8 mouse cellular contexts compared by ENCODE assay signal in genomic region chr11:70236717-70237116, GRCm38 (mm10). TPM values are rescaled to one million over a fixed set of nuclear protein-coding genes. Genes with fewer than 3 reads are reported as not detected.
DNase-seq lines count a peak whose midpoint lies in the region; ATAC-seq lines count a peak whose summit lies in the region.

No protein-coding gene starts in this region.

- no peaks in the 10 kb centered on the region for H3K9me3 ChIP-seq in kidney, embryonic 15.5 days (replicated peaks)
- no peaks in the 10 kb centered on the region for H3K9me3 ChIP-seq in hindbrain, embryonic 14.5 days (ENCODE audit: control insufficient read depth, low read length)
- H3K9me3 ChIP-seq in midbrain, embryonic 11.5 days (ENCODE audit: control insufficient read depth, low read length) = no peaks in the 10 kb centered on the region

- peaks cover 1% of the 10 kb centered on the region; the same call in 1 of the 2 replicates for H3K27me3 ChIP-seq in kidney, embryonic 15.5 days
- H3K27me3 ChIP-seq in hindbrain, embryonic 14.5 days (ENCODE audit: control insufficient read depth, insufficient read depth, low read length) = no peaks in the 10 kb centered on the region
- no peaks in the 10 kb centered on the region for H3K27me3 ChIP-seq in midbrain, embryonic 11.5 days (ENCODE audit: control insufficient read depth, insufficient read depth, low read length)

- H3K36me3 ChIP-seq in kidney, embryonic 15.5 days = peaks cover 17% of the 10 kb centered on the region
- H3K36me3 ChIP-seq in hindbrain, embryonic 14.5 days (replicated peaks; ENCODE audit: control insufficient read depth, insufficient read depth) = peaks cover 19% of the 10 kb centered on the region
- H3K36me3 ChIP-seq in midbrain, embryonic 11.5 days (ENCODE audit: control insufficient read depth, insufficient read depth, low read length) = peaks cover 6% of the 10 kb centered on the region

- peak overlapping the region; percentile 93 for H3K27ac ChIP-seq in kidney, embryonic 15.5 days
- H3K27ac ChIP-seq in hindbrain, embryonic 14.5 days = peak overlapping the region; percentile 95
- H3K27ac ChIP-seq in midbrain, embryonic 11.5 days (ENCODE audit: low read depth, low read length) = peak overlapping the region; percentile 82; the same call in 1 of the 2 replicates

- peak overlapping the region; percentile 92 for H3K4me2 ChIP-seq in kidney, embryonic 15.5 days
- peak overlapping the region; percentile 100 for H3K4me2 ChIP-seq in hindbrain, embryonic 14.5 days (replicated peaks)
- H3K4me2 ChIP-seq in midbrain, embryonic 11.5 days = peak overlapping the region; percentile 83

- peaks cover 65% of the 10 kb centered on the region for H3K4me1 ChIP-seq in kidney, embryonic 15.5 days
- H3K4me1 ChIP-seq in hindbrain, embryonic 14.5 days (replicated peaks; ENCODE audit: control insufficient read depth, insufficient read depth, low read length) = peaks cover 40% of the 10 kb centered on the region
- H3K4me1 ChIP-seq in midbrain, embryonic 11.5 days (ENCODE audit: control insufficient read depth, insufficient read depth, low read length) = peaks cover 30% of the 10 kb centered on the region

- H3K9ac ChIP-seq in kidney, embryonic 15.5 days = peak overlapping the region; percentile 86
- H3K9ac ChIP-seq in hindbrain, embryonic 14.5 days = peak overlapping the region; percentile 74
- peak overlapping the region; percentile 71 for H3K9ac ChIP-seq in midbrain, embryonic 11.5 days (ENCODE audit: low read length)

- peak overlapping the region; percentile 86 for H3K4me3 ChIP-seq in kidney, embryonic 15.5 days (replicated peaks)
- peak overlapping the region; percentile 60 for H3K4me3 ChIP-seq in hindbrain, embryonic 14.5 days (replicated peaks; ENCODE audit: low read length)
- H3K4me3 ChIP-seq in midbrain, embryonic 11.5 days (ENCODE audit: low read depth, low read length) = peak overlapping the region; percentile 89

- DNase-seq in kidney, adult 18-20 months = no peak
- DNase-seq in cerebellum, postnatal 10 days = peak; percentile 31 to 44
- DNase-seq in hindbrain, embryonic 14.5 days (ENCODE audit: low spot score) = no peak
- DNase-seq in midbrain, embryonic 11.5 days (ENCODE audit: low spot score, missing footprints) = peak; percentile 81
- no peak for DNase-seq in frontal cortex, postnatal 10 days (ENCODE audit: low spot score in 2 of 2)
- no peak for DNase-seq in B cell, adult 2 months
- DNase-seq in layer of hippocampus, postnatal 25 days (ENCODE audit: extremely low spot score in 1 of 2, low spot score in 1 of 2) = no peak

- WGBS in kidney, embryonic 15.5 days = 42% methylated on average over 7 of the region's 7 CpGs
- 21% methylated on average over 7 of the region's 7 CpGs for WGBS in hindbrain, embryonic 14.5 days
- WGBS in midbrain, embryonic 11.5 days = 36% methylated on average over 7 of the region's 7 CpGs

- ATAC-seq in kidney, embryonic 15.5 days (replicated peaks; ENCODE audit: low FRiP score) = no peak
- ATAC-seq in hindbrain, embryonic 14.5 days (ENCODE audit: low FRiP score) = no peak
- ATAC-seq in midbrain, embryonic 11.5 days (ENCODE audit: low FRiP score) = no peak

RNA-seq across cellular contexts. Expression of gene 0610010K14Rik, which starts 1.0 kb away (rescaled TPM):
- polyA plus RNA-seq in kidney, embryonic 15.5 days (2015; fragmentation: Nextera tagmentation; extraction: Ambion mirVana) = 178 and 179 TPM in 2 replicates
- 155 and 161 TPM in 2 replicates for polyA plus RNA-seq in hindbrain, embryonic 14.5 days (2014; fragmentation: Nextera tagmentation; extraction: Ambion mirVana)
- polyA plus RNA-seq in midbrain, embryonic 11.5 days (2014; fragmentation: Nextera tagmentation; extraction: Ambion mirVana) = 226 and 232 TPM in 2 replicates
- total RNA-seq in layer of hippocampus, postnatal 25 days (2021) = 10 to 100 TPM; 50.6 to 55.6 TPM

RNA-seq across cellular contexts. Expression of gene Gm21988, which starts 2.9 kb away (rescaled TPM):
- polyA plus RNA-seq in kidney, embryonic 15.5 days (2015; fragmentation: Nextera tagmentation; extraction: Ambion mirVana) = 10.4 and 13.0 TPM in 2 replicates
- 12.6 and 15.9 TPM in 2 replicates for polyA plus RNA-seq in hindbrain, embryonic 14.5 days (2014; fragmentation: Nextera tagmentation; extraction: Ambion mirVana)
- polyA plus RNA-seq in midbrain, embryonic 11.5 days (2014; fragmentation: Nextera tagmentation; extraction: Ambion mirVana) = 9.7 and 12.1 TPM in 2 replicates
- 1 to 10 TPM; 3.2 to 4.5 TPM for total RNA-seq in layer of hippocampus, postnatal 25 days (2021)

RNA-seq across cellular contexts. Expression of gene Rnasek, which starts 2.9 kb away (rescaled TPM):
- polyA plus RNA-seq in kidney, embryonic 15.5 days (2015; fragmentation: Nextera tagmentation; extraction: Ambion mirVana) = 203 and 212 TPM in 2 replicates
- polyA plus RNA-seq in hindbrain, embryonic 14.5 days (2014; fragmentation: Nextera tagmentation; extraction: Ambion mirVana) = 342 and 388 TPM in 2 replicates
- polyA plus RNA-seq in midbrain, embryonic 11.5 days (2014; fragmentation: Nextera tagmentation; extraction: Ambion mirVana) = 126 and 127 TPM in 2 replicates
- 100 to 1,000 TPM; 310 to 312 TPM for total RNA-seq in layer of hippocampus, postnatal 25 days (2021)

RNA-seq across cellular contexts. Expression of gene Bcl6b, which starts 7.1 kb away (rescaled TPM):
- polyA plus RNA-seq in kidney, embryonic 15.5 days (2015; fragmentation: Nextera tagmentation; extraction: Ambion mirVana) = 26.9 and 28.4 TPM in 2 replicates
- 5.0 and 5.2 TPM in 2 replicates for polyA plus RNA-seq in hindbrain, embryonic 14.5 days (2014; fragmentation: Nextera tagmentation; extraction: Ambion mirVana)
- 4.9 and 5.4 TPM in 2 replicates for polyA plus RNA-seq in midbrain, embryonic 11.5 days (2014; fragmentation: Nextera tagmentation; extraction: Ambion mirVana)
- 1 to 10 TPM; 1.2 to 2.1 TPM for total RNA-seq in layer of hippocampus, postnatal 25 days (2021)

RNA-seq across cellular contexts. Expression of gene Slc16a13, which starts 15.9 kb away (rescaled TPM):
- polyA plus RNA-seq in kidney, embryonic 15.5 days (2015; fragmentation: Nextera tagmentation; extraction: Ambion mirVana) = 13.3 TPM in 2 replicates
- 12.9 and 13.4 TPM in 2 replicates for polyA plus RNA-seq in hindbrain, embryonic 14.5 days (2014; fragmentation: Nextera tagmentation; extraction: Ambion mirVana)
- 14.9 and 15.8 TPM in 2 replicates for polyA plus RNA-seq in midbrain, embryonic 11.5 days (2014; fragmentation: Nextera tagmentation; extraction: Ambion mirVana)
- 10 to 100 TPM in 1 of 2 experiments, 1 to 10 TPM in 1; 7.0 to 10.0 TPM for total RNA-seq in layer of hippocampus, postnatal 25 days (2021)

Comparison
In these comparisons a context has a peak if more than half of its experiments do, and no peak if none do; other contexts are left out.
1. DNase-seq: peak in cerebellum, postnatal 10 days (2 of 2) and midbrain, embryonic 11.5 days (single experiment); none in kidney, adult 18-20 months (single experiment), hindbrain, embryonic 14.5 days (single experiment), frontal cortex, postnatal 10 days (0 of 2), B cell, adult 2 months (0 of 2) and layer of hippocampus, postnatal 25 days (0 of 2).
2. Peak in every context shown above with its lines, with median percentiles within 50 percentile points of each other: H3K27ac ChIP-seq, H3K4me2 ChIP-seq, H3K4me3 ChIP-seq and H3K9ac ChIP-seq.